Mouse (Mus musculus) intestine, embryonic 14.5 days (tissue): ENCODE measurements around the gene Pitpnc1. TPM values are rescaled to one million over a fixed set of nuclear protein-coding genes. Genes with fewer than 3 reads are reported as not detected.

ENCODE experiments used
- ATAC-seq: fragments of 200-750 bp; cut with Nextera tagmentation; replicated peaks from 2 replicates; pipeline ENCODE4 v1.8.0; 2017; ENCODE audit warnings: low read depth, moderate number of reproducible peaks, moderate TSS enrichment, moderate library complexity; ENCODE audit not compliant: low FRiP score, low TSS enrichment
- DNase-seq: peaks from one replicate; pipeline ENCODE4 v3.0.0-alpha.2; 2018; ENCODE audit warnings: low spot score
- H3K27ac ChIP-seq: fragments of 300-500 bp; sonication (generic); 2 replicates; pipeline ENCODE4 v1.5.1; 2014; ENCODE audit warnings: low read depth, mild to moderate bottlenecking, control low read depth
- H3K27me3 ChIP-seq: fragments of 300-500 bp; sonication (generic); replicated peaks from 2 replicates; pipeline ENCODE4 v1.6.1; 2014; ENCODE audit warnings: low read length, control low read depth; ENCODE audit not compliant: control insufficient read depth, insufficient read depth
- H3K36me3 ChIP-seq: fragments of 300-500 bp; sonication (generic); 2 replicates; pipeline ENCODE4 v1.6.1; 2014; ENCODE audit warnings: low read length, control low read depth; ENCODE audit not compliant: control insufficient read depth, insufficient read depth
- H3K4me1 ChIP-seq: fragments of 300-500 bp; sonication (generic); replicated peaks from 2 replicates; pipeline ENCODE4 v1.6.1; 2014; ENCODE audit warnings: low read length, control low read depth, mixed read lengths; ENCODE audit not compliant: control insufficient read depth, insufficient read depth
- H3K4me2 ChIP-seq: fragments of 300-500 bp; sonication (generic); 2 replicates; pipeline ENCODE4 v1.6.1; 2014; ENCODE audit warnings: low read length
- H3K4me3 ChIP-seq: fragments of 300-500 bp; sonication (generic); 2 replicates; pipeline ENCODE4 v1.5.1; 2014; ENCODE audit warnings: low read depth, low read length, control low read depth, mixed read lengths
- H3K9ac ChIP-seq: fragments of 300-500 bp; sonication (generic); 2 replicates; pipeline ENCODE4 v1.6.1; 2014; ENCODE audit warnings: mild to moderate bottlenecking, low read length
- H3K9me3 ChIP-seq: fragments of 300-500 bp; sonication (generic); 2 replicates; pipeline ENCODE4 v1.6.1; 2016; ENCODE audit warnings: low read length, control low read depth; ENCODE audit not compliant: control insufficient read depth
- WGBS: fragments of 180-500 bp; shearing (Covaris S2); extraction: QIAGEN DNeasy Blood & Tissue Kit; methylation state at CpG from one replicate; pipeline ENCODE4 v1.1.7; 2014; 5-methylcytosine and 5-hydroxymethylcytosine counted together
- polyA plus RNA-seq: library from polyadenylated mRNA; unstranded; fragments of >200 nt; fragmentation: Nextera tagmentation; extraction: Ambion mirVana; gene quantifications from 2 replicates; pipeline ENCODE4 v1.2.1, GENCODE M21; 2014

Gene Pitpnc1
- polyA plus RNA-seq, 1 experiment from 2014 or later, result 18.2 TPM

DNA sequence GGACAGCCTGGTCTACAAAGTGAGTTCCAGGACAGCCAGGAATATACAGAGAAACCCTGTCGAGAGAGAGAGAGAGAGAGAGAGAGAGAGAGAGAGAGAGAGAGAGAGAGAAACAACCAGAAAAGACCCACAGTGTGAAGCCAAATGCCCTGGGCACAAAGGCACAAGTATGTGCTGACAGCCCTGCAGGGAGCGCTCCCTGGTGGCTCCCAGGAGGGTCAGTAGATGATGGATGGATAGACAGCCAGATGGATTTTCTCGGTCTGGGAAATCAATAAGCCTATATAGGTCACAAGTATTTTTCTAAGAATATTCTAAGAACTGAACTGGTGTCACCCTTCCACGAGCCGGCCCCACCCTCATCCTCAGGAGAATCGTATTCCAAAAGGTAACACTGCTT lies 86.5 kb downstream of the Pitpnc1 start:
- Histone ChIP-seq H3K4me1 (no peaks in the 10 kb centered on the region), H3K9ac (no peak overlapping the region), H3K36me3 (no peaks in the 10 kb centered on the region), H3K4me2 (no peak overlapping the region), H3K9me3 (no peaks in the 10 kb centered on the region), H3K4me3 (no peak overlapping the region), H3K27ac (no peak overlapping the region), H3K27me3 (no peaks in the 10 kb centered on the region)
- WGBS, result 79% methylated on average over 6 of the region's 6 CpGs
- DNase-seq, result no peak
- ATAC-seq, result no peak

DNA sequence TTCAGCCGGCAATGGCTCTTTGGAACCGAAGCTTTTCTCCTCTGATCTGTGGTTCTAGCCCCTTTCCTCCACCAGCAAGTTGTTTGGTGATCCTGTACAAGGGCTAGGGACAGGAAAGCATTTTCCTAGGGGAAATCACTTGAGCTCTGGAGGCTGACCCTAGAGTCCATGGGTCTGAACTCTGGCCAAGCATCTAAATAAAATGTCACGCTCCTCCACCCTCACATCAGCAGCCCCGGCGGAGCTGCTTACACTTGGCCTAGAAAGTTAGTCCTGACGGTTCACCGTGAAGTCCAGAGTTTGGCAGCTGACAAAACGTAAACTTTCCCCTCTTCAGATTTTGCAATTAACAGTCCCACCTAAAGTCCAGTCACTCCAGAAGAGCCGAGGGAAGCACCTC lies 90.5 kb downstream of the Pitpnc1 start:
- Histone ChIP-seq H3K27ac (no peak overlapping the region), H3K36me3 (no peaks in the 10 kb centered on the region), H3K27me3 (no peaks in the 10 kb centered on the region), H3K9me3 (no peaks in the 10 kb centered on the region), H3K9ac (no peak overlapping the region), H3K4me2 (no peak overlapping the region), H3K4me3 (no peak overlapping the region), H3K4me1 (peaks cover 19% of the 10 kb centered on the region)
- ATAC-seq, result no peak
- 73% methylated on average over 9 of the region's 9 CpGs for WGBS
- no peak for DNase-seq

DNA sequence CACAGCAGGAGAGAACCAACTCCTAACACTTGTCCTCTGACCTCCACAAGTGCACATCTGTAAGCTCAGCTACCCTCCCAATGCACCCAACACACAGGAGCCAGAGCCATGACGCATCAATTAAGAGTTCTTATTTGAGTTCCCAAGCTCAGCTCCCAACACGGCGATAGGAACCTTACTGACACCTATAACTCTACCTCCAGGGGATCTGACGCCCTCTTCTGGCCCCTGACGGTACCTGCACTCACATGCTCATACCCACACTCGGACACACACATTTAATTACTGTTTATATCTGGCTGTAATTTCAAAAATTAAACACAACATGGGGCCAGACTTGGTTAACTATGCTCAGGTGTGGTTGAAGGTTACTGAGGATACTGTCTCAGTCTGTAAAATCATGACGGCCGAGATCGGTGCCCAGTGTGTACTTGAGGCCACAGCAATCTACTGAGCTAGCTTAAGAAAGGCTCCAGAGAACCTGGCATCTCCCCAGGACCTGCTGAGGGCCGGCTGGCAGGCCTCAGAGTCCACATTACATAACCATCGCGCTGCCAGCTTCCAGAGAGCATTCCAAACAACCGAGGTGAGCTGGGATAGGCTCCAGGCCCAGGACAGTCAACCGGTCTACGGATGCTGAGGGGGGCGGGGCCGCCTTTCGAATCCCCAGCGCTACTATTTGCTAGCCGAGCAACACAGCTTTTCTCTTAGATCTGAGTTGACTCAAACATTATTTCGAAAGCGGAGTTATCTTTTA lies 91.2 kb downstream of the Pitpnc1 start:
- DNase-seq, result no peak
- H3K4me3 ChIP-seq, result no peak overlapping the region
- no peak overlapping the region for H3K9ac ChIP-seq
- H3K4me2 ChIP-seq, result no peak overlapping the region
- H3K9me3 ChIP-seq, result no peaks in the 10 kb centered on the region
- H3K27ac ChIP-seq, result no peak overlapping the region
- no peaks in the 10 kb centered on the region for H3K36me3 ChIP-seq
- peaks cover 19% of the 10 kb centered on the region for H3K4me1 ChIP-seq
- no peaks in the 10 kb centered on the region for H3K27me3 ChIP-seq
- WGBS, result 84% methylated on average over 22 of the region's 22 CpGs
- ATAC-seq, result no peak

DNA sequence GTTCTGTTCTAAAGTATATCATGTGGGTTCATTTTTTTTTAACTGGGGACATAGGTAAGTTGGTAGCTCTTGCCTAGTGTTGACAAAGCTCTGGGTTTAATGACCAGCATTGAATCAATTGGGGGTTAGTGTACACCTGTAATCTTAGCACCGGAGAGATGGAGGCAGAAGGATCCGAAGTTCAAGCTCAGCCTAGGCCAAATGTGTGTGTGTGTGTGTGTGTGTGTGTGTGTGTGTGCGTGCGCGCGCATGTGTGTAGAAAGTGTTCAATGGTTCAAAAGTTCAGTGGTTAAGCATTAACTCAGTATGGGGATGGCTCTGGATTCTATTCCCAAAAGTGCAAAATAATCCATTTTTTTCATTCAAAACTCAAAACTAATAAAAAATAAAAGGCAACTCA lies 93.2 kb downstream of the Pitpnc1 start:
- H3K4me1 ChIP-seq, result peaks cover 19% of the 10 kb centered on the region
- ATAC-seq (no peak; the same call in 1 of the 2 replicates), DNase-seq (no peak)
- H3K27ac ChIP-seq, result no peak overlapping the region
- H3K27me3 ChIP-seq, result no peaks in the 10 kb centered on the region
- H3K4me3 ChIP-seq, result no peak overlapping the region
- no peaks in the 10 kb centered on the region for H3K36me3 ChIP-seq
- 86% methylated on average over 6 of the region's 6 CpGs for WGBS
- no peak overlapping the region for H3K9ac ChIP-seq
- no peaks in the 10 kb centered on the region for H3K9me3 ChIP-seq
- H3K4me2 ChIP-seq, result no peak overlapping the region

DNA sequence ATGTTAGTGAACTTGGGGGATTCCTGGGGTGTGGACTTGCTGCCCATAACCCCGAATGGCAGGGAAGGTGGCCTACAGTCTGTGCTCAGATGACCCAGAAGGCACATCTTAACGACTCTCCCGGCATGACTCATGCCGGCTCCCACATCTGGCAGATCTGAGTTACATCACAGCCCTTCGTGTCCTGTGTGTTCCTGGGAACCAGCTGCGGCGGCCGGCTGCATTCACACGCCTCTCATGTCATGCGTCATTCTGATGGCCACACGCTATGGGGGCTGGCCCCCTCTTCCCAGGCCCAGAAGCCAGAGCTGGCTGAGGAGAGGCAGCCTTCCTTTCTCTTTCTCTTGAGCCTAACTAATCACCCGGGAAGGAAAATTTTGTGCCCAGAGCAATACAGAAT lies 94.2 kb downstream of the Pitpnc1 start:
- H3K36me3 ChIP-seq, result no peaks in the 10 kb centered on the region
- no peak overlapping the region for H3K4me3 ChIP-seq
- H3K4me1 ChIP-seq, result peaks cover 19% of the 10 kb centered on the region
- H3K27me3 ChIP-seq, result no peaks in the 10 kb centered on the region
- H3K9me3 ChIP-seq, result no peaks in the 10 kb centered on the region
- WGBS, result 27% methylated on average over 12 of the region's 12 CpGs
- no peak overlapping the region for H3K9ac ChIP-seq
- peak overlapping the region; percentile 69 for H3K27ac ChIP-seq
- ATAC-seq (peak; percentile 40; the same call in 1 of the 2 replicates), DNase-seq (peak; percentile 68)
- H3K4me2 ChIP-seq, result 0 out of 2 replicates have a peak overlapping the region, but pooled peaks have one; percentile 7

DNA sequence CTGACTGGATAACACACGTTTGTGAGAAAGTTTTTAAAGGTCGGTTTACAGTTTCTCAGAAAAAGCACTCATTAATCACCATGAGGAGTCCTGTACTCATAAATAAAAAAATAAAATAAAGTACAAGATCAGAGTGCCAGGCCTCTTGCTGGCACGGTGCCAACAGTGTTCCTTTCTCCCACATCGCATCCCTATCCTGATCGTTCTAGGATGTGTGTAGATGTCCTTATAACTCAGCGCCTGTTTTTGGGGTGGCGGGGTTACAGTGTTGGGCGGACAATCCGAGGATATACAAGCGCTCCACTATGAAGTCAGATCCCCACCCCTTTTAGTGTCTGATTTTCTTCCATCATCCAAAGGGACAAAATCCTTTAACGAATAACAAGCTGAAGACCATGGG lies 94.7 kb downstream of the Pitpnc1 start:
- ATAC-seq, result no peak
- WGBS, result 75% methylated on average over 11 of the region's 11 CpGs
- Histone ChIP-seq H3K9ac (no peak overlapping the region), H3K27me3 (no peaks in the 10 kb centered on the region), H3K4me3 (no peak overlapping the region), H3K36me3 (no peaks in the 10 kb centered on the region), H3K4me2 (no peak overlapping the region), H3K27ac (peak overlapping the region; percentile 69; the same call in 1 of the 2 replicates), H3K4me1 (peaks cover 19% of the 10 kb centered on the region), H3K9me3 (no peaks in the 10 kb centered on the region)
- DNase-seq, result no peak

DNA sequence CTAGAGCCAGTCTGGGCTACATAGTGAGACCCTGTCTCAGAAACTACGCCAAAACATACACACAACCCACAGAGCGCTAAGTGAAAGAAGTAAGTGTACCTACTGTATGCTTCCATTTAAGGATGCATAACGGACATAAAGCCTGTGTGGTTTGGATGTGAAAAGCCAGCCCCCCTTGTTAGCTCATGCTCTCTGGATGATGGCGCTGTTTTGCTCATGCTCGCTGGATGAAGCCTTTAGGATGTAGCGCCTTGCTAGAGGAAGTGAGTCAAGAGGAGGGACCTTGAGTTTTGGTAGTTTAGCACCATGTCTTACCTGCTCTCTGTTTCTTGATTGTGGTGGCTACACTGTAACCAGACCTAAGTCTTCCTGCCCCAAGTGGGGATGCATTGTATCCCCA lies 96.9 kb downstream of the Pitpnc1 start:
- Histone ChIP-seq H3K4me3 (no peak overlapping the region), H3K4me2 (no peak overlapping the region), H3K27me3 (no peaks in the 10 kb centered on the region), H3K27ac (no peak overlapping the region), H3K36me3 (no peaks in the 10 kb centered on the region), H3K9ac (no peak overlapping the region), H3K4me1 (peaks cover 19% of the 10 kb centered on the region), H3K9me3 (no peaks in the 10 kb centered on the region)
- whole genome bisulfite sequencing, result 96% methylated on average over 6 of the region's 6 CpGs
- ATAC-seq (no peak), DNase-seq (no peak)

DNA sequence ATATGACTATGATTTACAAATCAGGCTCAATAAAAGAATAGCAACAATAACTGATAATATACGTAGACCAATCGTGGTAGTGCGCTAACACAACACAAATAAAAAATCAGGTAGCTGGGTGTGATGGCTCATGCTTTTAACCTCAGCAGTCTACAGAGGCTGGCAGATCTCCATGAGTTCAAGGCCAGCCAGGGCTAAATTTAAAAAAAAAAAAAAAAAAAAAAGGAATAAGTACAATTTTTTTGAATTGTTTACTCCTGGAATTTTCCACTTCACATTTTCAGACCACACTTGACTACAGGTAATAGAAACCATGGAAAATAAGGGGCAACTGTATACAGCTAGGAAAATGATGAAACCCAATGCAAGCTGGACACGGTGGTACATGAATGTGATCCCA lies 97.3 kb downstream of the Pitpnc1 start:
- H3K4me3 ChIP-seq, result no peak overlapping the region
- no peak overlapping the region for H3K27ac ChIP-seq
- WGBS, result 96% methylated on average over 4 of the region's 4 CpGs
- H3K36me3 ChIP-seq, result no peaks in the 10 kb centered on the region
- ATAC-seq (no peak), DNase-seq (no peak)
- peaks cover 19% of the 10 kb centered on the region for H3K4me1 ChIP-seq
- H3K27me3 ChIP-seq, result no peaks in the 10 kb centered on the region
- H3K9me3 ChIP-seq, result no peaks in the 10 kb centered on the region
- no peak overlapping the region for H3K9ac ChIP-seq
- no peak overlapping the region for H3K4me2 ChIP-seq

DNA sequence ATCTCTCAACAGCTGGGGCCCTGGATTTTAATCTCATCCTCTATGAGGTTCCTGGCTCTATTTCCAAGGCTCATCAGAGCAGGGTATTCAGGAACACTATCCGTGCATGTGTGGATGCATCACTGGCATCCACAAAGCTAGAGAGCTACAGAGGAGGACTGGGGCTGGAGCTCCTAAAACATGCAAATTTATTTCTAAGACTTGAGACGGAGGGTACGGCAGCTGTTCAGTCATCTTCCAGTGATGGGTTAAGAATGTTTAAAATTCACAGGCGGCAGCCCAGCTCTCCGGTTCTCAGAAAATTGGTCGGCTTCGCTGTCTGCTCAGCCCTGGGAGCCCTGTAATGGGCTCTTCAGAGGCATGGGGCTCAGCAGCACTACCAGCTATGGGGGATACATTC lies 97.8 kb downstream of the Pitpnc1 start:
- H3K36me3 ChIP-seq, result no peaks in the 10 kb centered on the region
- peaks cover 19% of the 10 kb centered on the region for H3K4me1 ChIP-seq
- no peak overlapping the region for H3K4me2 ChIP-seq
- no peaks in the 10 kb centered on the region for H3K27me3 ChIP-seq
- WGBS, result 58% methylated on average over 7 of the region's 7 CpGs
- ATAC-seq (no peak), DNase-seq (no peak)
- no peak overlapping the region for H3K9ac ChIP-seq
- H3K9me3 ChIP-seq, result no peaks in the 10 kb centered on the region
- no peak overlapping the region for H3K27ac ChIP-seq
- H3K4me3 ChIP-seq, result no peak overlapping the region
